Mouse (Mus musculus): ENCODE data around the gene Klhl11.

The Klhl11 gene

GRCm38 (mm10) chr11:100472197-100472934, at the start of gene Klhl11:
Gene Klhl11 (minus strand): TSS chr11:100472741.
- DNase-seq (ENCODE audit: extremely low read depth, low read depth, low spot score) = no peak

DNA sequence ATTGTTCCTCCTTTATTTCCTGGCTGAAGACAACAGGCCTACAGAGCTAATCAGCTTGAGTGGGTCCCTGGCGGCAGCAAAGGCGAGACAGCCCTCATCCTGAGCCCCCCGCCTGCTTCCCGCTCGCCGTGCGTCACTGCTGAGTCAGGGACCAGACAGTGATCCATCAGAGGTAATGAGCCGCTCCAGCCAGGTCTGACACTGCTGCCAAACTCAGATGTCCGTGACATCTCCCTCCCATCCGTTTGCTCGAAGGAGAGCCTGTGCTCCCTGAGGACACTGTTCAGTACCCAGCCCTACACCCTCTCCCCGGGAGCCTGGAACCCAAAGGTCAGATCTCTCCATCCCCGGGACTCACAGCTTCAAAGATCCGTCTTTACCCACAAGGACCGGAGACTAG, 48.3 kb upstream of the Klhl11 start:
- no peak for DNase-seq (ENCODE audit: extremely low read depth, low read depth, low spot score)

GRCm38 (mm10) chr11:100519188-100519587, 46.6 kb upstream of the Klhl11 start:
- DNase-seq (ENCODE audit: extremely low read depth, low read depth, low spot score) = no peak

DNA sequence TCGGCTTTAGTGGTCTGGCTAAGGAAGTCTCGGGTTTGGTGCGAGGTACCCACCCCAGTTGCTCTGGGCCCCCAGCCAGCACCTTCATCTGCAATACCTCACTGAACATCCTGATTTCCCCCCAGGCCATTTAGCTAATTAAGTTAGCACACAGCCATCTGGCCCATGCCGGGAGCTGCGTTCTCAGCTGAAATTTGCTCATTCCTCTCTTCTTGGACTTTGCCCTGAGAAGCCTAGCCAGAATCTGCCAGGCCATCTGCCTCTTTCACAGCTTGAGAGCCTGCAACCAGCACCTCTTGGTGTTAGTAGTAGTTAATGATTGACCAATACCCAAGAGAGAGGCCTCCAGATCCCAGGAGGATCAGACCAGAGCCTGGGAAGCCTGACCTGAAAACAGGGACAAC, 45.6 kb upstream of the Klhl11 start:
- DNase-seq (ENCODE audit: extremely low read depth, low read depth, low spot score) = no peak

GRCm38 (mm10) chr11:100516291-100516690, 43.8 kb upstream of the Klhl11 start:
- DNase-seq (ENCODE audit: extremely low read depth, low read depth, low spot score) = no peak

- no peak for DNase-seq (ENCODE audit: extremely low read depth, low read depth, low spot score)
These were observed 43.2 kb upstream of the Klhl11 start for GRCm38 (mm10) chr11:100515789-100516188.

DNA sequence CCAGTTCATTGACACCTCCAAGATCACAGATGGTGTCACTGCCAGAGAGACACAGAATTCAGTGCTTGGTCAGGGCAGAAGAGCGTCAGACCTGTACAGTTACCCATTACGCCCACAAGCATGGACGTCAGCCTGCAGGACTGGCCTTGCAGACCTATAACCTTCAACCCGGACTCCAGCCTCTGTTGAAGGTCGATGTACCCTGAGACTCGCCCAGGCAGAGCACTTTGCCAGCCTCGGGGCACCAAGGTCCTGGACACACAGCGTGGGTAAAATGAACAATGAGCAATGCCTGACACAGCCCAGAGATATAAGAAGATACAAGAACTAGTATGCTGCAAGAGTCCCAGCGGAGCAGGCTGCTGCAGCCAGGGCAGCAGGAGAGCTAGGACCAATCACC, 42.5 kb upstream of the Klhl11 start:
- DNase-seq (ENCODE audit: extremely low read depth, low read depth, low spot score) = no peak

- no peak for DNase-seq (ENCODE audit: extremely low read depth, low read depth, low spot score)
These were observed 41.2 kb upstream of the Klhl11 start for GRCm38 (mm10) chr11:100513716-100514115.

DNA sequence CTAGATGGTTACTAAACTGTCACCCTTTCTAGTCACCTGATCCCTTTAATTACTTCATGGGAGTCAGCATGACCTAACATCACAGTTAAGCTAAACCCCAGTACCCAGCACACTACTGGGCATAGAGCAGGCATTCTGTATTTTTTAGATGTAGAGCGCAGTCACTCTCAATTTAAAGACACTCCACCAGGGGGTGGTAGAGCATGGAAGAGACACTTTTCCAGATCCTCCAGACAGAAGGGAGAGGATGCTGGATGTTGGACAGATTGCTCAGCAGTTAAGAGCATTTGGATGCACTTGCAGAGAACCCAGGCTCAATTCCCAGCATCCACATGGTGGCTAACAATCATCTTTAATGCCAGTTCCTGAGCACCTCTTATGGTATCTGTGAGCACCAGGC, 39.8 kb upstream of the Klhl11 start:
- no peak for DNase-seq (ENCODE audit: extremely low read depth, low read depth, low spot score)

DNA sequence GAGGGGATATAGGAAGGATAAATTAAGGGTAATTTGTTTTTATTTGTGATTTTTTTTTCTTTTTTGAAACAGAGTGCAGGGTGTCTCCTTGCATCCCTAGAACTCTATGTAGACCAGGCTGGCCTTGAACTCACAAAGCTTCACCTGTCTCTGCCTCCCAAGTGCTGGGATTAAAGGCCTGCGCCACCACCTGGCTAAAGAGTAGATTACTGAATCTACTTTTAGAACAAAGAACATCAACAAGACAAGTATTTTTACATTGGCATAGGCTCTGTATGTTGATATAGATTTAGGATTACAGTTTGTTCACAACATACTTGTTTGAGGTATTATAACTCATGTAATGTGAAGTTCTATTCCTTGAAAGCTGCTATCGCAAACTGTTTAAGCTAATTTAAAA, 38.0 kb upstream of the Klhl11 start:
- DNase-seq (ENCODE audit: extremely low read depth, low read depth, low spot score) = no peak

- peak; percentile 81 for DNase-seq (ENCODE audit: extremely low read depth, low read depth, low spot score)
These were observed 33.5 kb upstream of the Klhl11 start for GRCm38 (mm10) chr11:100505997-100506396.

GRCm38 (mm10) chr11:100504990-100505660, 32.6 kb upstream of the Klhl11 start:
- DNase-seq (ENCODE audit: extremely low read depth, low read depth, low spot score) = peak; percentile 99

GRCm38 (mm10) chr11:100501321-100501720, 28.8 kb upstream of the Klhl11 start:
- no peak for DNase-seq (ENCODE audit: extremely low read depth, low read depth, low spot score)

- DNase-seq (ENCODE audit: extremely low read depth, low read depth, low spot score) = no peak
These were observed 28.1 kb upstream of the Klhl11 start for GRCm38 (mm10) chr11:100500651-100501050.

DNA sequence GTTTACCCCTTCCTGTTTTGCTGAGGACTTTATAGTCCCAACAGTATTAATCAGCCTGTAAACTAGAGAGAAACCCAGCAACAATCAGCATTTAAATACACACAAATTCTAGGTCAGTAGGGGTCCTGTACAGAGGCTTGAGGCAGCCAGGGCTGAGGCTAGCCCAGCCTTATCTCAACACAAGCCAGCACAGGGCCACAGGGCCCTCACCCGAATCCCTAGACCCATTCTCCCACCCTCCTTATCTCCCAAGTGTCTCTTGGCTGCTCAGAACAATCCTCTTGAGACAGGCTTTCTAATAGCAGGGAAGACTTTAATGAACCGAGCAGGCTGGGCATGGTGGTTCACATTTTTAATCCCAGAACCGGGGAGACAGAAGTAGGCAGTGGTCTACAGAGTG, 27.7 kb upstream of the Klhl11 start:
- DNase-seq (ENCODE audit: extremely low read depth, low read depth, low spot score) = no peak

DNA sequence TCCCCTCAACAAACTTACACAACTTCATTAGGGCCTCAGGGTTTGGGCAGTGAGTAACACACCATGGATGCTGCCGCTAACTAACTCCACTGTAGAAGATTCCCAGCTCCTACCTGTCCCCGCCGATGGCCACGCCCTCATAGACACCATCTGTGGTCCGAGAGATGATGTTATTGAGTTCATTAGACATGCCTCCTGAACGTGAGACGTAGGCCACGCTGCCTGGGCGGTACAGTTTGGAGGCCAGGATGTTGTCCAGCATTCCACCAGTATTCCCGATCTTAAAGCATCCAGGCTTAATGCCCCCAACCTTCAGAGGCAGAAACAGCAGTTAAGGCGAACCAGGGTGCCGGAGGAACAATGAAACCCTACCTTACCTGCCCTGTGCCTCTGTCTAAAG, 21.2 kb upstream of the Klhl11 start:
- DNase-seq (ENCODE audit: extremely low read depth, low read depth, low spot score) = no peak

GRCm38 (mm10) chr11:100490951-100491350, 18.4 kb upstream of the Klhl11 start:
- no peak for DNase-seq (ENCODE audit: extremely low read depth, low read depth, low spot score)

GRCm38 (mm10) chr11:100485801-100486538, 13.4 kb upstream of the Klhl11 start:
- no peak for DNase-seq (ENCODE audit: extremely low read depth, low read depth, low spot score)

DNA sequence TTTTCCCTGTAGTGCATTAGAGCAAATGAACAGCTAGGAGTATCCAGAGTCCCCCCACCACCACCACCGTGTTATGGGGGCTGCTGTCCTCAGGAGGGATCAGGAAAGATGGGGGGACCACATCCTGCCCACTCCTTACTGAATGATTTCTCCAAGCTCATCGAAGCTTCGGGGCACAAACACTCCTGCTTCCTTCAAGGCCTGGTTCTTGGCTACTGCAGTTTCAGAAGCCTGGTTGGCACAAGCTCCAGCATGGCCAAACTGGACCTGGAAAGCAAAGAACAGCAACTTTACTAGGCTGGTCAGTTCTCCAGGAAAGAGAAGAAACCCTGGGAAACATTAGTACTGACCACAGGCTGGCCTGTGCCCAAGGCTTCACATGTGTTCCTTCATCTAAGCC, 11.9 kb upstream of the Klhl11 start:
- DNase-seq (ENCODE audit: extremely low read depth, low read depth, low spot score) = no peak

GRCm38 (mm10) chr11:100479152-100479551, 6.6 kb upstream of the Klhl11 start:
- DNase-seq (ENCODE audit: extremely low read depth, low read depth, low spot score) = no peak

DNA sequence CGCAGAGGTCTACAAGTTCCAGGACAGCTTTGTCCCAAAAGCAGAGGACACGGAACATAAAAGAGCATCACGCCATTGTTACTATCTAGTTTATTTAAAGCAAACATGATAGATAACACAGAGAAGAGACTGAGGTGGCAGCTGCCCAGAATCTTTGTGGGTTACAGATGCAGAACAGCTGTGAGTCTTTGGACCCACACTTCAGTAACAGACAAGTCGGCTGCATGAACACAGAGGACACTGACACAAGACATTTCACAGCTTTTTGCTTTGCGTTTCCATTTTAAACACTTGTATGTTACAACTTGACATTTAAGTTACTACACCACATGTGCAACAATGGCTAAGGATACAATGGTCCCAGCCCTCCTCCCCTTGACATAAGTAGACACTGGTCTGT, 3.7 kb upstream of the Klhl11 start:
- DNase-seq (ENCODE audit: extremely low read depth, low read depth, low spot score) = no peak

DNA sequence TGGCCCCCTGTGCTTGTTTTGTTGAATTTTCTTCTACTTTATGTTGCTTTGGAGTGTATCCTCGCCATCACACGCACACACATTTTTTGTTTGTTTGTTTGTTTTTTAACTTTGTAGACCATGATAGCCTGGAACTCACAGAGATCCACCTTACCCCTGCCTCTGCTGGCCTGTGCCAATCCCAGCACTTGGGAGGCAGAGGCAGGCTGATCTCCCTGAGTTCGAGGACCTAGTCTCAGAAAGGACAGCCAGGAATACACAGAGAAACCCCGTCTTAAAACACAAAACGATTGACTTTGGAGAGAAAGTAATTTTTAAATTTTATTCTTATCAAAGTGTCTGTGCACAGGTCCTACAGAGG, 374 bp upstream of the Klhl11 start:
- DNase-seq (ENCODE audit: extremely low read depth, low read depth, low spot score) = no peak
